Mouse (Mus musculus): ENCODE measurements around the gene Slc5a3. TPM values are rescaled to one million over a fixed set of nuclear protein-coding genes. Genes with fewer than 3 reads are reported as not detected.

Slc5a3 gene
- polyA plus RNA-seq, 1 experiment from 2014 or later = 13.1 TPM

DNA sequence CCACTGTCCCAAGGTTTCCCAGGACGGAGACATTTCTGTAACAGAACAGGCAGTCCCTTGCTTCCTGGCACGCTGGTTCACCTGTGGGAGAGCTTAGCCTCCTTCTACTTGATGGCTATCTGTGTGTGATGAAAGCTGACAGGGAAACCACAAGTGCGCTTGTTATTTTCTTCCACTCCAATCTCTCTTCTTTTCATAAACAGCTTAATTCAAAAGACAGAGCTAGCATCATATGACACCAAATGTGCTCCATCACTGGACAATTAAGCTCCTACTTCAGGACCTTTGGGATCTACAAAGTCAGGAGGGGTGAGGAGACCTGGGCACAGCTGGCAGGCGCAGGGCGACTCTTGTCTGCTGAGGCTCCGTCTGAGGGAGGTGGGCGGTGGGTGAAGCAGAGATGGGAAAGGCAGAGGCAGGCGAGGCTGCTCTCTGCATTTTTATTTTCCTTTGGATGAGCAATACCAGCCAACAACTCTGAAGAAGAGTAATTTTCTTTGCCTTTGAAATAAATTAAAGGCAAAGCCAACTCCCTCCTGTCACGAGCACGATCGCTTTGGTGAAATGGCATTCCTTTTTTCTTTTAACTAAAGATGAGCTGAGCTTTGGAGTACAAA, 76.1 kb downstream of the Slc5a3 start:
- Histone ChIP-seq H3K9me3 (no peaks in the 10 kb centered on the region), H3K4me3 (no peak overlapping the region), H3K27ac (replicated peaks) (no peak overlapping the region), H3K9ac (no peak overlapping the region), H3K27me3 (no peaks in the 10 kb centered on the region), H3K4me1 (replicated peaks) (peaks cover 14% of the 10 kb centered on the region), H3K4me2 (no peak overlapping the region), H3K36me3 (no peaks in the 10 kb centered on the region)
- WGBS = 75% methylated on average over 11 of the region's 11 CpGs
- ATAC-seq (ENCODE audit: low read depth) = no peak

- Histone ChIP-seq H3K4me1 (replicated peaks) (peaks cover 29% of the 10 kb centered on the region), H3K9ac (no peak overlapping the region), H3K4me3 (no peak overlapping the region), H3K4me2 (no peak overlapping the region), H3K36me3 (no peaks in the 10 kb centered on the region), H3K27me3 (no peaks in the 10 kb centered on the region), H3K27ac (replicated peaks) (no peak overlapping the region), H3K9me3 (no peaks in the 10 kb centered on the region)
- no peak for ATAC-seq (ENCODE audit: low read depth)
- WGBS = 90% methylated on average over 15 of the region's 15 CpGs
Observed at GRCm38 (mm10) chr16:92136275-92136674, 78.2 kb downstream of the Slc5a3 start.

Other genes with a start within 250 kb of the Slc5a3 start
- gene Mrps6, start 52 bp upstream of the Slc5a3 start, polyA plus RNA-seq (2015; fragmentation: Nextera tagmentation; extraction: Ambion mirVana) = 167 and 182 TPM in 2 replicates
- 0.66 and 0.74 TPM in 2 replicates for gene Gm49711, start within 50 bp of the Slc5a3 start, polyA plus RNA-seq (2015; fragmentation: Nextera tagmentation; extraction: Ambion mirVana)
- gene Kcne2, start 234.1 kb downstream of the Slc5a3 start, polyA plus RNA-seq (2015; fragmentation: Nextera tagmentation; extraction: Ambion mirVana) = 0.31 and 7.3 TPM in 2 replicates
- 73.9 and 82.3 TPM in 2 replicates for gene Smim11, start 243.0 kb downstream of the Slc5a3 start, polyA plus RNA-seq (2015; fragmentation: Nextera tagmentation; extraction: Ambion mirVana)